Mouse (Mus musculus): ENCODE data around the gene Prpf40b.
A peak's percentile ranks its signal among the peaks of the same experiment; 100 is the strongest.
"Not testable (repeated sequence)": the region's sequence is repeated elsewhere in the genome, so short reads cannot be mapped to it uniquely, and the experiment has no call there.

Prpf40b gene

DNA sequence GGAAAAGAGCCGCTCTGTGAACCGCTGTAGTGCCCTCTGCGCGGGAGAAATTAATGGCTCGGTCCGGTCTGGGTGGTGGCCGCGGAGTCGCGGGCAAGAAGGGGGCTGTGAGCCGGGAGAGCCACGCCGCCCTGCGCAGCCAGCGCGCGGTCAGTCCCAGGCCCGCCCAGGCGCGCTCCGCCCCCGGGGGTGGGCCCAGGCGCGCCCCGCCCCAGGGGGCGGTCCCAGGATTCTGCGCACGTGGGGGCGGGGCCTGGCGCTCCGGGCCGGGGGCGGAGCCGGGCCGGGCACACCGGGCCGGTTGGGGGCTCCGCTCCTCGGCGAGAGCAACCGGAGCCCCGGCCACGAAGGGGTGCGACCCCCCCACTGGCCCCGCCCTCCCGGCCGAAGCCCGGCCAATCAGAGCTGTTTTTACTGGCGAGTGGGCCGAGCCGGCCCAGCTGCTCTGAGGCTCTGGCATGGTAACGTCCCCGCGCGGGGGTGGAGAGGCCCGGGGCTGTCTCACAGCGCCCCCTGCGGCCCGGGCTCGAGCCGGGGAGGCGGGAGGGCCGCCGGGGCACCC lies at the start of gene Prpf40b:
TSS of gene Prpf40b (plus strand) at position 275 of the 562 bp plus-strand sequence.
- peak; percentile 94 to 96 for DNase-seq (ENCODE audit: low spot score in 2 of 2)

DNA sequence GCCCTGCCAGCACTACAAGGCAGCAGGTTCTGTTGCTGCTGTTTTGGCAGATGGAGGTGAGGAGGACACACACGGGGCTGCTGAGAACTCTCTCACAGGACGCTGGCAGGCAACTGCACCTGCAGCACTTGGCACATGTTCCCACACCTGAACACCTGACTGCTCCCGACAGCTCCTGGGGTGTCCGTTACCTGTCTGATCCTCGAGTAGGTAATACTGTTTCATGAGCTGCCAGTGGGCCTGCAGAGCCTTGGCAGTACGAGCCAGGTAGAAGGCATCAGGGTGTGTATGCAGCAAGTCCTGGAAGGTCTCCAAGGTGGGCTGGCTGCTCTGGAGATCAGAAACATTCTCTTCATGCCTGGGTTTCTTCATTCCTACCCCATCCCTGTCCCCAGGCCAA lies 48.2 kb upstream of the Prpf40b start:
- DNase-seq (ENCODE audit: low spot score in 2 of 2): not testable (repeated sequence)

DNA sequence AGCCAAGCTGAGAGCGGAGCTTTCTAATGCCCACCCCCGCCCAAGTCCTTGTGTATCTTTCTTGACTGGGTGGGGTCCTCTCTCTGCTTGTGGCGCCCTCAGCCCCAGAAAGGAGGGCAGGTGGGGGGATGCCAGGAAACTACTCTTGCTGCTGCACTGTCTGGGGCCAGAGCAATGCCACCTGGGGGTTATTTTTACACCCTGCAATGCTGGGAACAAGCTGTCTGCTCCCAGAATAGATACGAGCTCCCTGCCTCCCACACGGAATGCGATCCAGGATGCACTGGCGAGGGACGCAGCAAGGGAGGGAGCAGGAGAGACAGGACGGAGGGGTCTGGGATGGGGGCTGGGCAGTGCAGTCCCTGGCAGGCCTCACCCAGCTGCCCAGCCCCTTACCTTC lies 45.9 kb upstream of the Prpf40b start:
- DNase-seq (ENCODE audit: low spot score in 2 of 2): no peak

DNA sequence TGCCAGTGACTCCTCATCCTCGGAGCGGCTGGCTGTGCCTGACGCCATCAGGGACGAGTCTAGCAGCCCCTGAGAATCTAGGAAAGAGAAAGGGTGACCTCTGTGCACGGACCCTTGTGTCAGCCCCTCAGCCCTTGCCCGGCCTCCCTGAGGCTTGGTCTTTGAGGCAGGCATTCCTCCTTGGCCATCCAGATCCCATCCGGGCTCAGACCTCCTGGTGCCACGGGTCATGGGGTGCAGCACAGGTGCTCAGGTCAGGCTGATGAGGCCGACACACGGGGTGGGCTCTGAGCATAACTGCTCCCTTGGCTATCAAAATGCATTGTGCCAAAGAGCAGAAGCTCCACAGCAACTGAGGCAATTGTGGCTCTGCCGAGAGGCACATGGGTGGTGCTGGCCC lies 44.9 kb upstream of the Prpf40b start:
- DNase-seq (ENCODE audit: low spot score in 2 of 2): no peak

DNA sequence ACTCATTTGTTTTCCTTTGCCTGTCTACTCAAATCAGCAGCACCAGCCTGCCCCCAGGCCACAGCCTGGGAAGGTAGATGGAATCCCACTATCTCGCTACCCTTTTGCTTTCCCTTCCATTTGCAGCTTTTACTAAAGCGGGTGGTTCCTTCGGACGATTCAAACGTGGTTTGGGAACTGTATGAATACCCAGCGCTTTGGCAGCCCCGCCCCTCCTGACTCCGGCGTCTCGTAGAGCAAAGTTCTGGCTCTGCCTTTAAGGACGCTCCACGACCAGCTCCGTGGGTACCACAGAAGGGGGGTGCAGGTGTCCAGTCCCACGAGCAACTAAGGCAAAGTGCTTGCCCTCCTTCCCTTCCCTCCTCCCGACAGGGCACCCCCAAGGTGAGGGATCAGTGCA lies 43.8 kb upstream of the Prpf40b start:
- not testable (repeated sequence) for DNase-seq (ENCODE audit: low spot score in 2 of 2)

DNA sequence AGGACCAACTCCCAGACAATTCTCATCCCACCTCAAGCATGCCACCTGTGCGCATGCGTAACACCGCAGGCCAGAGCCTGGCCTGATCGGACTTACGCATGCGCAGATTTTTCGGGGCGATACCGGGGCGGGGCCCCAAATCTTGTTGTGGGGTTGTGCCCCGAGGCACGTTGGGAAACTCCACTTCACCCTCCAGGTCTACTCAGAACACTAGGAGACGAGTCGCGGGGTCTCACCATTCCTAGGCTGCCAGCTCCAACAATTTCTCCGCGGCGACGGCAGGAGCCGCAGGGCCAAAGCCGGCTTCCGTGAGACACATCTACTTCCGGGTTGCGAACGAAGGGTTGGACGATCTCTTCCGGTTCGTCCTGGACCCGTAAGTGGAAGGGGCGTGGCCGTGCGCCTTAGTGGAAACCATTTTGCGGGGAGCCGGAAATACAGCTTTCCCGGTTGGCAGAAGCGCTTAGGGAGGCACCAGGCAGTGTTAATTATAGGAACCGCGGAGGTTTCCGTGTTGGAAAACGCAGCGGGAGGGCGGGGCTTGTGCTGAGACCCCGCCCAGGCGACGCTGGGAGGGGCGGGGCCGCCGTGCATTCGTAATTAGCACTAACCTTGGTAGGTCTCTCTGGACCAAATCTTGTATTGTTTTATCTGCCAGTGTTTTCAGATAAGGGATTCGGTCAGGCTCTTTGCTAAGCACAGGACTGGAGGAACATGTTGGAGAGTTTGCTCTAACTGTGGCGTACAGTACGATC lies 43.1 kb upstream of the Prpf40b start, which contains the start of gene Mcrs1:
TSS of gene Mcrs1 (minus strand) at position 336 of the 755 bp plus-strand sequence.
- peak; percentile 94 to 98 for DNase-seq (ENCODE audit: low spot score in 2 of 2)

DNA sequence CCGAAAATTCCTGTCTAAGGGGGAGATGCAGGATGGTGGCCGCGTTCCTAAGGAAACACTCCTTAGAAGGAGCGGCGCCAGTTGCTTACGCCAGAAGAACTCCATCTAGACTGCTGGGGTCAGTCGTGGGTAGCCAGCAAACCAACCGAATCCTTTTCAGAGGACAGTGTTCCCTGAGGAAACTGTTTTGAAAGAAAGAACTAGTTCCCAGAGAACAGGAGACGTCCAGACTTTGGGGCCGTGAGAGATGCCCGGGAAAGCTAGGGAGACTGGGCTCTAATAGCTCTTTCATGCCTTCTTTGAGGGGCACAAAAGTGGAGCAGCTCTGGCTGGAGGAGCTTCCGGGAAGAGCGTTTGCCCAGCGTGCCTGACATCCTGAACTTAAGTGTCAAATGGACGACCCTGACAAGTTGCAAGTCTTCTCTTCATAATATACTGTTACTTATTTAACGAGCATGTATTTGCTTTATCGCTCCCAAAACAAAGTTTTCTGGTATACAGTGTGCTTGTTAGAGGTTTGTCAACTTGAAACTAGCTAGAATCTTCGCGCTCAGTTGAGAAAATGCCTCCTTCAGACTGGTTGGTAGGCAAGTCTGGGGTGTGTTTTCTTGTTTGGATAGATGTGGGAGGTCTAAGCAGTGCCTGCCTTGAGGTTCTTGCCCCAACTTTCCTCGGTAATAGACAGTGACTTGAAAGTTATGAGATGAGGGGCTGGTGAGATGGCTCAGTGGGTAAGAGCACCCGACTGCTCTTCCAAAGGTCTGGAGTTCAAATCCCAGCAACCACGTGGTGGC lies 42.3 kb upstream of the Prpf40b start:
- DNase-seq (ENCODE audit: low spot score in 2 of 2): no peak

DNA sequence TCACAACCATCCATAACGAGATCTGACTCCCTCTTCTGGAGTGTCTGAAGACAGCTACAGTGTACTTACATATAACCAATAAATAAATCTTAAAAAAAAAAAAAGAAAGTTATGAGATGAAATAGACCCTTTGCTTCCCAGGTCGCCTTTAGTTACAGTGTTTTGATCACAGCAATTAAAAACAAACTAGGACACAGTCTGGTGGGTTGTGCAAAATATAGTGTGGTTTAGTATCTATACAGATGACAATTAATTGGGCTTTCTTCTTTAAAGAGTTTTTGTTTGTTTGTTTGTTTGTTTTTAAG lies 41.8 kb upstream of the Prpf40b start:
- DNase-seq (ENCODE audit: low spot score in 2 of 2): not testable (repeated sequence)

DNA sequence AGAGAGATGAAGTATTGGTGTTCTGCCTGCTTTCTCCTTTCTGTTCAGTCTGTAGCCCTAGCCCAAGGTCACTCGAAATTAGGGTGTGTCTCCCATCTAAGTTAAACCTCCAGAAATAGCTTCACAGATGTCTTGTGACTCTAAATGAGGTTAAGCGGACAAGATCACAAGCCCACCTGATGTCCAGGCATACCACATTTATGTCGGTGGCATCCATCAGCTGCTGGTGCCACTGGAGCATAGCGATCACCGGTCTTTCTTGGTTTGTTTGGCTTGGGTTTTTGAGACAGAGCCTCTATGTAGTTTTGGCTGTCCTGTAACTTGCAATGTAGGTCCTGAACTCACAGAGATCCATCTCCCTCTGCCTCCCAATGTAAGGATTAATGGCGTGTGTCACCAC lies 41.1 kb upstream of the Prpf40b start:
- no peak for DNase-seq (ENCODE audit: low spot score in 2 of 2)

DNA sequence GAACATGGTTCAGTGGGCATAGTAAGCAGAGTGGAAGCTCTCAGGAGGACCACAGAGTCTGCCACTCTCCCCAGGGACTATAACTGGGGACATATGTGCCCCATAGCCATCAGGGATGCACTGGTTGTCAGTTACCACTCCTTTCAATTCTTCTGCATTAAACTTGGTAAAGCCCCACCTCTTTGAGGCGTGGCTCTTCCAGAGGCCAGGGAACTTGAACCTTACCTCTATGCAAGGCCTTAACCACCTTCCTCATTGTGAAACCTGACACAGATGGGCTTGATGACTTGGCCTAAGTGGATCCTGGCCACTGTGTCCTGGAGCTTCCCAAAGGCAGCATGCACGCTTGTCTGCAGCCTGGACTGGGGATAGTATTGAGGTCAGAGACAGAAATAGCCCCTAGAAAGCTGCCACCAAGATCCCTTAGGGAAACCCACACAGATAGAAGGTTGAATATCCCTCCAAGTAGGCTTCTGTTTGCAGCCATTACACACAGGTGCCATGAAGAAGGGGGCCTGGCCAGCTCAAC lies 40.3 kb upstream of the Prpf40b start:
- no peak for DNase-seq (ENCODE audit: low spot score in 2 of 2)

DNA sequence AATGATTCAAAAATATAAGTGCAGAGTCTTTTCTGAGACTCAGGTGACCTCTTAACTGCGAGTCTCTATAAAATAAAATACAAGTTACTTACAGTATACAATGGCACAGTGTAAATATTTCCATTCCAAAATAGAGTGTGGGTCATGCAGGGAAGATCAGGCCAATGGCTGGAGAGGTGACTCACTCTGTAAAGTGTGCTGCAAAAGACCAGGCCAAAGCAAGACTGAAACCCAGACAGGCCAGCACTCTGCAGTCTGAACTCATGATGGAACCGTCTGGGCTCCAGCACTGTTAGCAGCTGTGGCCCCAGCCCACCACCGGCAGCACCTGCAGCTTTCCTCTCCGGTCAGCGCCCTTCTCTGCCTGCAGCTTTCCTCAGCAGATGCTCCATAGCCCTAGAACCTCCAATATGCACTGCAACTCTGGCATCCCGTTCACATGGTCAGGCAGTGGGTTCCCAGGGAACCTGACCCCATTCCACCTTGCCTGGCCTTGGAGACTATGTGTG lies 39.6 kb upstream of the Prpf40b start:
- no peak for DNase-seq (ENCODE audit: low spot score in 2 of 2)

DNA sequence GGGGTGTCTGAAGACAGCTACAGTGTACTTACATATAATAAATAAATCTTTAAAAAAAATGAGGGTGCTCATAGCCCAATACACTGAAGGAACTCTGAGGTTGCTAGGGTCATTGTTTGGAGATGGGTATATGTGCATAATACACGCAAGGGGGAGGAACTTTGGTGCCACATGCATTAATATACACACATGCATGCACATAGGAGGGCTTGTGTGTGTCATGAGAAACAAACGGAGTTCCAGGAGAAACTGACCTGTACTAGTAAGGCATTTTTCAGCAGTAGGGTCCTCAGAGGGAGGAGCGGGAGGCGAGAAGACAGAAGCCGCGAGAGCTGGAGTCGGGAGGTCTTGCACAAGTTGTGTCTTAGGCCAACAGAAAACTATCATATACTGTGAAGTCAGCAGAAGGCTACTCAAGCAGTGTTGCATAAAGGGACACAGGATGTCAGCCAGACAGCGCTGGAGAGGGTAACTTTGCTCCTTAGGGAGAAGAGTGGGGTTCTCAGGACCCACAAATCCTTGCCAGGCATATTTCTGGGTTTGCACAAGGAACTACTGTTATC lies 35.6 kb upstream of the Prpf40b start:
- no peak for DNase-seq (ENCODE audit: low spot score in 2 of 2)

DNA sequence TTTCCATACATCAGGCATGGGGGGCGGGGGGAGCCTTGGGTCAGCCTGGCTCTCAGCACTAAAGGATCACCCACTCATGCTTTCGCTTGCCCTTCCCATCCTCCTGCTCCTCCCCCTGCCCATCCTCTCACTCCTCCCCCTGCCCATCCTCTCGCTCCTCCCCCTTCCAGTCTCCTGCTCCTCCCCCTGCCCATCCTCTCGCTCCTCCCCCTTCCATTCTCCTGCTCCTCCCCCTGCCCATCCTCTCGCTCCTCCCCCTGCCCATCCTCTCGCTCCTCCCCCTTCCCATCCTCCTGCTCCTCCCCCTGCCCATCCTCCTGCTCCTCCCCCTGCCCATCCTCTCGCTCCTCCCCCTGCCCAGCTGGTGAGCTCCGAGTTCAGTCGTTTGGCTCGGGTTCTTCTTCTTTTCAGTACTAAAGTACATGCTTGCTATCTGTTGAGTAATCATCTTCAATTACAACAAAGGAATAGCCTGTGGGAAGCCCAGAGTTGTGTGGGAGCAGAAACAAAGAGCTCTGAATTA lies 35.1 kb upstream of the Prpf40b start:
- peak; percentile 51 to 78 for DNase-seq (ENCODE audit: low spot score in 2 of 2)

DNA sequence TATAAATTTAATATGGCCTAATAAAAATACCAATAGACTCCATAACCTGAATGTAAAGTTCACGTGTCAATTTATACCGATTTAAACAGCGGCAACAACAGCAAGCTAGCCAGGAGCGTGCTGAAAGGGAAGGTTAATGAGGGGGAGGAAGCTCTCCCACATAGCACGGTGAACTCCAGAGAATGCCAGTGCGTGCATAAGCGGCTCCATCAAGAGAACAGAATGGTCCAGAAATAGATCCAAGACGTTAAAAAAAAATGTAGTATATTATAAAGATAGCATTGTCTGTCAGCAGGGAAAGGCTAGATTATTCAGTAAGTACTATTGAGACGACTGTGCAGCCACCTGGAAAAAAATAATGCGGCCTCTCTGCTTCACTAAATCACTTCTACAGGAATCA lies 32.2 kb upstream of the Prpf40b start:
- no peak for DNase-seq (ENCODE audit: low spot score in 2 of 2)

DNA sequence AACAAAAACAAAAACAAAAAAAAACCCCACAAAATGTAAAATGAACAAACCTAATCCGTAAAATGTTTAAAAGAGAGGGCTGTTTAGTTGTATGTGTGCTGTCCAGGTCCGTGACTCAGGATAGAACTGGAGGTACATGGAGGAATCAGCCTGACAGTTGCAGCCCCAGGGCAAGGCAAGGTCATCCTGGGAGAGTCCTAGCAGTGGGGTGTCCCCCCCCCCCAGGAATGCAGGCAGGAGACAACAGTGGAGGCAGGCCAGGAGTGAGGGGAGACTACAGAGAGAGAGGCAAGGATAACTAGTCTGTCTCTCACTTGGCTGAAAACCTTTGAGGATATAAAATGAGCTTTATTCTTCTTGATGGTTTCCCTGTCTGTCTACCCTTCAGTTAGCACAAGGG lies 30.5 kb upstream of the Prpf40b start:
- no peak for DNase-seq (ENCODE audit: low spot score in 2 of 2)

DNA sequence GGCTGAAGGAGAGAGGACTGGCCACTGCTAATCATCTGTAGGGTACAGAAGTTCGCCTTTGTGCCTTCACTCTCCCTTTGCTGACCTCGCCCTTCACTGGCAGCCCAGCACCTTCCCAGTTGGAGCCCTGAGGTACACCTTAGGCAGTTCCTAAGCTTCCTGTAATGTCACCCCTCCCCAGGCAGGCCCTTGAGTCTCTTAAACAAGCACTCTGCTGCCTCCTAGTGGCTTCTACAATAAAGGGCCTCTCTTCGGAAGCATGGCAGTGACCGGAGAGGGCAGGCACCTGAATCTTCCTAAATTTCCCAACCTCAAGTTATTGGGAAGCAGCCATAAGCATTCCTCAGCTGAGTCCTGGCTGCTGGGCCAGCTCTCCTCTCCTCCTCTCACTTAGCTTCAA lies 29.2 kb upstream of the Prpf40b start:
- peak; percentile 42 to 62 for DNase-seq (ENCODE audit: low spot score in 2 of 2)

DNA sequence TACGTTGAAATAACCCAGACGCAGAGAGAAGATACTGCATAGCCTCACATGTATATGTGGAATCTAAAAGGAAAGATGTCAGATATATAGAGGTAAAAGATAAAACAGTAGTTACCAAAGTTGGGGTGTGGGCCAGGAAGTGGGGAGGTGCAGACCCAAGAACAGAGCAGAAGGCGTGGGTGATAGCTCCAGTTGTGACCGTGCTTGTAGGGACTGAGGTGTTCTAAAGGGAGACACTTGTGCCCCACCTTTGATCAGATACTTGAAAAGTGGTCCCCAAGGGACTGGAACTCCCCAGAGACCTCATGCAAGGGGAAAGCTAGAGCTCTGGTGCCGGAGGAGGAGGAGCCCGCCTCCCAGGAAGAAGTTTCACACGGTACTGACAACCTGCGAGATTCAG lies 18.8 kb upstream of the Prpf40b start:
- DNase-seq (ENCODE audit: low spot score in 2 of 2): no peak

DNA sequence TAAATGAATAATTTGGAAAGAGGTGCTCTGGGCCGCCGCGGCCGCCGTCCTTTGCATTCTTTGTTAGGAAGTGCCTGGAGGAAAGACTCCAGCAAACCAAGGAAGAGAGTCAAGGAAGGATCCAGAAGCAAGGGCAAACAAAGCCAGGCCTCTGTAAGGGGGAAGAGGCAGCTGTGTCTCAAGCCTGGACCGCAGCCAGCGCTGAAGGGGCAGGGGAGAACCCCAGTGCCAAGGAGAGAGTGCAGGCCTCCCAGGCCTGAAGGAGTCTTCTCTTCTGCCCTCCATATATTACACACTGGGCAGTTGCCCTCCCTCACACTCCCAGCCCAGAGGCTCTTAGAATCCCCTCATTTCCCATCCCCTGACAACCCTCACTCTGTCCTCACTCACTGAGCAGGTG lies 16.6 kb upstream of the Prpf40b start:
- DNase-seq (ENCODE audit: low spot score in 2 of 2): no peak

DNA sequence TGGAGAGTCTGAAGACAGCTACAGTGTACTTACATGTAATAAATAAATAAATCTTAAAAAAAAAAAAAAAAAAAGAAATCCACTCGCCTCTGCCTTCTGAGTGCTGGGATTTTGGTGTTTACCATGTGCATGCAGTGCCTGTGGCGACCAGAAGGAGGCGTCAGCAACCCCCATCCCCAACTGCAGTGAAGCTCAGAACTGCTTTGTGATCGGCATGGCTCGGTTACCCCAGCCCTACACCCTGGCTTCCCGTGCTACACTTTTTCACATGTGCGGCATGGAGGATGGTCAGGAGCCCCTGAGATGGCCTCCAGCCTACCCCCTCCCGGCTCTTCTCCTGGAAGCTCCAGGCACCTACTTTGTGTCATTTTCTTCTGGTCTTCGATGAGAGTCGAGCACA lies 11.4 kb upstream of the Prpf40b start:
- no peak for DNase-seq (ENCODE audit: low spot score in 2 of 2)

DNA sequence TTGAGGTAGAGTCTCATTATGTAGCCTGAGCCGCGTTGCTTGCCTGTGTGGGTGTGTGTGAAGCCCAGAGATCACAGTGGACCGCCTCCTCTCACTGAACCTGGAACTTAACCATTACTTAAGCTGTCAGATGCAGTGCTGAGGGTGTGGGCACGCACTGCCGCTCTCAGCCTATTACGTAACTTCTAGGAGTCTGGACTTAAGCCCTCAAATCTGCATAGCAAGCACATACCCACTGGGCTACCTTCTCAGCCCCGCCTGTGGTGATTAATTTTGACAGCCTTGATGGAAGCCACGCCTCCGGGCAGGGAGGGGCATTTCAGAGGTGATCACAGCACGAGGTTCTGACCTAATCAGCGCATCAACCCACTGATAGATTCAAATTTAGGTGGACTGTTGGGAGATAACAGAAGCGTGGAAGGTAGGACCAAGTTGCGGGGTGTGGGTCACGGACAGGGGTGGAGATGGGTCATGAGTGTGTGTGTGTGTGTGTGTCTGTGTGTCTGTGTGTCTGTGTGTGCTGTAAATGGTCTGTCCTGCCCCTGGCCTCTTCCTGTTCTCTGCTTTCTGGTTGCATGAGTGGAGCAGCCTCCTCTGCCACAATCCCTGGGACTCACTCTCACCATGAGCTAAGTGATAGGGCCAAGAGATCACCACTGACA lies 10.2 kb upstream of the Prpf40b start:
- DNase-seq (ENCODE audit: low spot score in 2 of 2): peak in 1 of 2 experiments; percentile 51

DNA sequence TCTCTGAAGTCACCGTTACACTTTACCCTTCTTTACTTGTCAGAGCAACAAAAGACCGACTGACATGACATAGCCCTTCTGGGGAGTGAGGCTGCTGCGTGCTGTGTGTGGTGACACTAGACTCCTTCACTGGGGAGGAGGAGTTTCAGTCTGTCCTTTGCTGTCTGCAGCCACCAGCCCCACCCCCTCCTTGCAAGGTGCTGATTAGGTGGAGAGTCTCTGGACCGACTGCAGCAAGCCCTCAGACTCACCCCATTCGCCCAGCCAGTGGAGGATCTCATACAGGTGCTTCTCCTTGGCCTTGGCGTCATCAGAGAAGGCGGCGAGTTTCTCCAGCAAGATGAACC lies 9.7 kb upstream of the Prpf40b start:
- DNase-seq (ENCODE audit: low spot score in 2 of 2): no peak
